ENCODE assay signal across 8 mouse cellular contexts in the genomic region with DNA sequence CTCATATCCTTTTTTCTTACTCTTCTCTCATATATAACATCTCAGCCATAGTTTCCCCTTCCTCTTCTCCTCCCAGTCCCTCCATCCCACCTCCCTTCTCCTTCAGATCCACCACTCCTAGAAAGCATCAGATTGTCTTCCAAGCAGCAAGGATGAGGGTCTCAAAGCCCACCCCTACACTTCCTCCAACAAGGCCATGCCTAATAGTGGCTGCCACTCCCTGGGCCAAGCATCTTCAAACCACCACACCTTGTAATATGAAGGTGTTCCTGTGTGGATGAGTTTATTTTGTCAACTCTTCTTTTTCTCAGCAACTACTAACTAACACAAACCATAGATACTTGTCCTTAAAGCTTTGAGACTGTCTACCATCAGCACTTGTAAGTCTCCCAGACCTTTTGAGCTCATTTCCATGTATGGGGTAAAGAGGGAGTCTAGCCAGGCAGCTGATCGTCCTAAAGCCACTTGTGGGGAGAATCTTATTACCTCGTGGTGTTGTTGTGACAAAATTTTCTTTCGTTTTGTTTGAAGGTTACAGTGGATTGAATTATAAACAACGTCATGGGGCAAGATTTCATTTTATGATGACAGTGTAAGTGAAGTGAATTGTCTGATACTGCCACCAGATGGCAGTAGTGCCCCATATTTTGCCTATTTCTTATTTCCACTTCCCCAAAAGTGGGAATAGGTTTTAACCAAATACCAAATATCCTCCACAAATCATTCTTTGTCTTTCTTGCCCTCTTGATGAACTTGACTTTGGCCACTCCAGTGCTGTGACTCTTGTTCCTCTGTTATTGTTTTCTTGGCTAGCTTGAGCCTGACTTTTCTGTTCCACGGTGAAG. TPM values are rescaled to one million over a fixed set of nuclear protein-coding genes. Genes with fewer than 3 reads are reported as not detected.
DNase-seq lines count a peak whose midpoint lies in the region; ATAC-seq lines count a peak whose summit lies in the region.

No protein-coding gene starts in this region.

- no peak overlapping the region for H3K4me3 ChIP-seq in forebrain, embryonic 10.5 days
- no peak overlapping the region for H3K4me3 ChIP-seq in hindbrain, embryonic 13.5 days
- no peak overlapping the region for H3K4me3 ChIP-seq in midbrain, embryonic 16.5 days (ENCODE audit: low read depth, low read length)

- WGBS in forebrain, embryonic 10.5 days: 22% methylated on average over 5 of the region's 5 CpGs
- 20% methylated on average over 5 of the region's 5 CpGs for WGBS in hindbrain, embryonic 13.5 days
- WGBS in midbrain, embryonic 16.5 days: 19% methylated on average over 5 of the region's 5 CpGs

- H3K9me3 ChIP-seq in forebrain, embryonic 10.5 days: no peaks in the 10 kb centered on the region
- no peaks in the 10 kb centered on the region for H3K9me3 ChIP-seq in hindbrain, embryonic 13.5 days
- no peaks in the 10 kb centered on the region for H3K9me3 ChIP-seq in midbrain, embryonic 16.5 days (replicated peaks; ENCODE audit: control insufficient read depth, low read length, poor library complexity, severe bottlenecking)

- peak; percentile 38 to 51 for DNase-seq in urinary bladder, postnatal 36 days (ENCODE audit: low spot score in 2 of 2)
- DNase-seq in urinary bladder, postnatal 10 days (ENCODE audit: low spot score): no peak
- DNase-seq in brain, adult 2 months (ENCODE audit: low read depth, low spot score): peak; percentile 82
- DNase-seq in forebrain, embryonic 10.5 days (ENCODE audit: extremely low spot score, low spot score): peak; percentile 56
- DNase-seq in left cerebral cortex, postnatal 36 days (ENCODE audit: low spot score in 2 of 2): peak; percentile 21 to 35
- DNase-seq in thymus, postnatal 25 days: peak; percentile 45

- H3K27ac ChIP-seq in forebrain, embryonic 10.5 days: peak overlapping the region; percentile 80; the same call in 1 of the 2 replicates
- H3K27ac ChIP-seq in hindbrain, embryonic 13.5 days: no peak overlapping the region
- H3K27ac ChIP-seq in midbrain, embryonic 16.5 days (ENCODE audit: low read length): no peak overlapping the region

- intact Hi-C loops in left cerebral cortex, postnatal 36 days (cut with DNase I): loop anchor here (2.0 to 5.0 kb wide), 3 partner anchors 140 to 253 kb away; partner anchors contain the start of gene Cdon

- no peak overlapping the region for H3K4me2 ChIP-seq in hindbrain, embryonic 13.5 days
- no peak overlapping the region for H3K4me2 ChIP-seq in midbrain, embryonic 16.5 days (ENCODE audit: low read length)

- ATAC-seq in hindbrain, embryonic 13.5 days (ENCODE audit: low FRiP score): 0 out of 2 replicates have a peak, but pooled peaks have one; percentile 34
- ATAC-seq in midbrain, embryonic 16.5 days: peak; percentile 59

- peaks cover 41% of the 10 kb centered on the region for H3K27me3 ChIP-seq in forebrain, embryonic 10.5 days (ENCODE audit: poor library complexity, severe bottlenecking)
- peaks cover 42% of the 10 kb centered on the region for H3K27me3 ChIP-seq in hindbrain, embryonic 13.5 days
- no peaks in the 10 kb centered on the region for H3K27me3 ChIP-seq in midbrain, embryonic 16.5 days (ENCODE audit: control insufficient read depth, insufficient read depth, low read depth, low read length)

- peaks cover 15% of the 10 kb centered on the region for H3K36me3 ChIP-seq in forebrain, embryonic 10.5 days (replicated peaks)
- H3K36me3 ChIP-seq in hindbrain, embryonic 13.5 days: peaks cover 9% of the 10 kb centered on the region
- H3K36me3 ChIP-seq in midbrain, embryonic 16.5 days (ENCODE audit: control insufficient read depth, insufficient read depth, low read length): no peaks in the 10 kb centered on the region

- H3K9ac ChIP-seq in hindbrain, embryonic 13.5 days: no peak overlapping the region
- no peak overlapping the region for H3K9ac ChIP-seq in midbrain, embryonic 16.5 days (ENCODE audit: low read depth, low read length)

- peaks cover 30% of the 10 kb centered on the region for H3K4me1 ChIP-seq in forebrain, embryonic 10.5 days
- H3K4me1 ChIP-seq in hindbrain, embryonic 13.5 days (replicated peaks): no peaks in the 10 kb centered on the region
- no peaks in the 10 kb centered on the region for H3K4me1 ChIP-seq in midbrain, embryonic 16.5 days (ENCODE audit: control insufficient read depth, insufficient read depth, low read length)

RNA-seq across cellular contexts. Expression of gene Rpusd4, which starts 14.6 kb away (rescaled TPM):
- 33.3 TPM in 2 replicates for polyA plus RNA-seq in forebrain, embryonic 10.5 days (2016; fragmentation: Nextera tagmentation; extraction: Ambion mirVana)
- polyA plus RNA-seq in hindbrain, embryonic 13.5 days (2015; fragmentation: Nextera tagmentation; extraction: Ambion mirVana): 18.7 and 19.9 TPM in 2 replicates
- total RNA-seq in left cerebral cortex, postnatal 36 days (2021): 1 to 10 TPM; 8.4 to 8.8 TPM
- polyA plus RNA-seq in midbrain, embryonic 16.5 days (2015; fragmentation: Nextera tagmentation; extraction: Ambion mirVana): 16.7 and 18.5 TPM in 2 replicates

RNA-seq across cellular contexts. Expression of gene Fam118b, which starts 14.6 kb away (rescaled TPM):
- polyA plus RNA-seq in forebrain, embryonic 10.5 days (2016; fragmentation: Nextera tagmentation; extraction: Ambion mirVana): 64.9 and 70.2 TPM in 2 replicates
- 67.4 and 75.3 TPM in 2 replicates for polyA plus RNA-seq in hindbrain, embryonic 13.5 days (2015; fragmentation: Nextera tagmentation; extraction: Ambion mirVana)
- total RNA-seq in left cerebral cortex, postnatal 36 days (2021): 10 to 100 TPM; 17.7 to 23.8 TPM
- polyA plus RNA-seq in midbrain, embryonic 16.5 days (2015; fragmentation: Nextera tagmentation; extraction: Ambion mirVana): 59.1 and 60.7 TPM in 2 replicates
